Mouse (Mus musculus) macrophage (primary cell): ENCODE measurements around the gene Brwd3. TPM values are rescaled to one million over a fixed set of nuclear protein-coding genes. Genes with fewer than 3 reads are reported as not detected.

Experiments
- H3K27ac ChIP-seq: fragments of 350-480 bp; formaldehyde crosslinking; 2 replicates; pipeline ENCODE4 v1.9.0; 2021
- H3K36me3 ChIP-seq: fragments of 350-480 bp; formaldehyde crosslinking; 2 replicates; pipeline ENCODE4 v1.9.0; 2021; ENCODE audit errors: inconsistent target
- H3K4me3 ChIP-seq: fragments of 350-480 bp; formaldehyde crosslinking; 2 replicates; pipeline ENCODE4 v1.9.0; 2021; ENCODE audit errors: inconsistent target
- H3K79me2 ChIP-seq: fragments of 350-480 bp; formaldehyde crosslinking; 2 replicates; pipeline ENCODE4 v1.9.0; 2021; ENCODE audit errors: inconsistent target
- WGBS: methylation state at CpG from one replicate; pipeline ENCODE4 v1.1.7; 2026; ENCODE audit warnings: inconsistent platforms; ENCODE audit not compliant: missing documents; 5-methylcytosine and 5-hydroxymethylcytosine counted together
- polyA plus RNA-seq: library from polyadenylated mRNA; stranded (reverse); fragments of 250-400 nt; gene quantifications from 3 replicates; pipeline ENCODE4 v1.2.4, GENCODE M21; 2018; ENCODE audit warnings: inconsistent platforms

The Brwd3 gene
- polyA plus RNA-seq, 1 experiment from 2014 or later: 4.5 TPM

DNA sequence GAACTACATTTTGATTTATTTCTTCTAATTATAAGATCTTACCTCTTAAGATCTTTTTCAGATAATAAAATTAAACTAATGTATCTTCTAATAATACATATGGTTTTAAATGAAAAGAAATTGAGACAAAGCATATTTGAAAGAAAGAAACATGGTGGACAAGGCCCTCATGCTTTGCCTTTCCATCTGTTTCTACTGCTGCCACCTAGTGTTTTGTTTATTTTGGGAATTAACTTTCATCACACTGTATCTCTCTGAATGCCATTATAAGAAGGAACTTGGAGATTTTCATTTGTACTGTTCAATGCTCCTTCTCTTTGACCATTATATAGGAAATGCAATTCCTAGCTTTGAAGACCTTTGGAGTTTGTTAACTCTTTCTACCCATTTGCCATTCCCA lies 109.9 kb downstream of the Brwd3 start:
- H3K4me3 ChIP-seq: no peak overlapping the region
- no peak overlapping the region for H3K27ac ChIP-seq
- H3K79me2 ChIP-seq: no peaks in the 10 kb centered on the region
- no peaks in the 10 kb centered on the region for H3K36me3 ChIP-seq

DNA sequence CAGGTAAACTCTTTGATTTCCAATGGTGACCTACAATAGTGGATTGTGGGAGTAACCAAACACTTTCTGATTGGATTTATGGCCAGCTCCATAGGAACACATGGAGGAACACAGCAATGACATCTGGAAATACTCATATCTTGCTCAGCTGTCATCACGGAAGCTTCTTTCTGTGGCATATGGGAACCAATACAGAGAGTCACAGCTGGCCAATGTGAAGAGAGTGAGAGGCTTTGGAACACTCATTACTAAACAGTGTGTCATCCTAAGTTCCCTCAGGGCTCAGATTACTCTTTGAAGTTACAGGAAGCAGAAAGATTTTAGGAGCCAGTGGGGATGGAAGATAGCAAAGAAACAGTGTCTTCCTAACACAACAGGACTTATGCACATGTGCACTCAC lies 111.7 kb downstream of the Brwd3 start:
- Histone ChIP-seq H3K4me3 (no peak overlapping the region), H3K36me3 (no peaks in the 10 kb centered on the region), H3K79me2 (no peaks in the 10 kb centered on the region), H3K27ac (no peak overlapping the region)
- WGBS: 100% methylated on average over 1 of the region's 1 CpGs

DNA sequence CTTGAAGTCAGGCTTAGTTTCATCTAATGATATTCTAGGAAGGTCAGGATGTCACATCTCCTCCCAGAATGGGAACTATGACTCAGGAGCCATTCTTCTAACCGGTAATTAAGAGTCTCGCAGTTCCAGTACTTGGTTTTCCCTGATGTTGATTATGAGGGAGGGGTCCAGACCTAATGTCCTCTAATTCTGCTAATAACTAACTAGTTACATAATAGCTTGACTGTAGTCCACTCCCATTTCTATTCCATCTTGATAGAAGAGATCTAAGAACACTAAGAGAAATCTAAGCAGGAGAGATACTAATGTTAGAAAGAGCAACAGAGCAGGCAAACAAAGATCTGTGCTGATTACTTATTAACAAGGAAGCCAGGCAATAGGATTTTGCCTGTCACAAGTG lies 129.9 kb downstream of the Brwd3 start:
- H3K4me3 ChIP-seq: no peak overlapping the region
- H3K36me3 ChIP-seq: no peaks in the 10 kb centered on the region
- H3K79me2 ChIP-seq: no peaks in the 10 kb centered on the region
- H3K27ac ChIP-seq: no peak overlapping the region
- 100% methylated on average over 2 of the region's 2 CpGs for WGBS

Other genes with a start within 250 kb of the Brwd3 start
- gene Gm379, start 169.5 kb downstream of the Brwd3 start, polyA plus RNA-seq: not detected in 3 replicates
- 10.2 to 23.6 TPM (median 11.8 TPM) in 3 replicates for gene Hmgn5, start 179.0 kb upstream of the Brwd3 start, polyA plus RNA-seq